ENCODE assay signal across 12 mouse cellular contexts in the genomic region with DNA sequence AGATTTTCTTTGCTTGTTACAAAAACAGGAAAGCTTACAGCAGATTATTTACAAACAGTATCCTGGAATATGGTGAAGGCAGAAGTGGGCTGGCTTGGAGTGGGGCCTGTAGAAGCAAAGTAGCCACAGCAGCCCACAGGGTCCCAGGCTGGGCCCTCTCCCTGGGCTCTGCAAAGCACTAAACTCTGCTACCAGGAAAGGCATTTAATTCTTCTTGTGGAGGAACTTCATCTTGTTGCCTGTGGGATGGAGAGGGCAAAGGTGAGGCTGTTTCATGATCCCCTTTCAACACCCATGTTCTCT. TPM values are rescaled to one million over a fixed set of nuclear protein-coding genes. Genes with fewer than 3 reads are reported as not detected.
A peak's percentile ranks its signal among the peaks of the same experiment; 100 is the strongest.
DNase-seq lines count a peak whose midpoint lies in the region; ATAC-seq and TF ChIP-seq lines count a peak whose summit lies in the region.
"Had no signal": no experiment of that assay in that cellular context is flagged by ENCODE, and none has a peak within 500 bp of the region (broad histone marks: within the 10 kb centered on the region; RNA-seq: fewer than 3 reads in every experiment).

No protein-coding gene starts in this region.

- intact Hi-C loops in heart, postnatal 10 days (cut with DNase I) = no loop called here

- H3K4me3 ChIP-seq in heart, postnatal 0 days (ENCODE audit: low read depth, low read length) = no peak overlapping the region
- H3K4me3 ChIP-seq in lung, embryonic 16.5 days (ENCODE audit: low read length) = no peak overlapping the region
- H3K4me3 ChIP-seq in embryonic facial prominence, embryonic 15.5 days (replicated peaks) = no peak overlapping the region
- no peak overlapping the region for H3K4me3 ChIP-seq in liver, postnatal 0 days (ENCODE audit: low read depth, low read length)
- H3K4me3 ChIP-seq: midbrain, embryonic 10.5 days had no signal

- H3K27ac ChIP-seq in heart, postnatal 0 days (ENCODE audit: low read depth) = peak overlapping the region; percentile 30; the same call in 1 of the 2 replicates
- H3K27ac ChIP-seq in lung, embryonic 16.5 days (ENCODE audit: low read length) = peak overlapping the region; percentile 20; the same call in 1 of the 2 replicates
- peak overlapping the region; percentile 77 for H3K27ac ChIP-seq in embryonic facial prominence, embryonic 15.5 days (replicated peaks)
- H3K27ac ChIP-seq in liver, postnatal 0 days (ENCODE audit: low read depth) = peak overlapping the region; percentile 58
- H3K27ac ChIP-seq: midbrain, embryonic 10.5 days had no signal

- H3K4me2 ChIP-seq in heart, postnatal 0 days (ENCODE audit: low read depth, low read length) = no peak overlapping the region
- no peak overlapping the region for H3K4me2 ChIP-seq in lung, embryonic 16.5 days (ENCODE audit: low read depth, low read length)
- H3K4me2 ChIP-seq in embryonic facial prominence, embryonic 15.5 days (replicated peaks) = no peak overlapping the region
- H3K4me2 ChIP-seq in liver, postnatal 0 days (ENCODE audit: low read depth, low read length) = no peak overlapping the region
- H3K4me2 ChIP-seq: lung, embryonic 14.5 days had no signal

- peaks cover 80% of the 10 kb centered on the region for H3K36me3 ChIP-seq in heart, postnatal 0 days (replicated peaks; ENCODE audit: control insufficient read depth, insufficient read depth, low read length)
- H3K36me3 ChIP-seq in lung, embryonic 16.5 days (ENCODE audit: control insufficient read depth, insufficient read depth, low read length) = peaks cover 42% of the 10 kb centered on the region
- peaks cover 66% of the 10 kb centered on the region for H3K36me3 ChIP-seq in embryonic facial prominence, embryonic 15.5 days
- peaks cover 65% of the 10 kb centered on the region for H3K36me3 ChIP-seq in liver, postnatal 0 days (replicated peaks; ENCODE audit: insufficient read depth, low read length)

- no peak for TF ChIP-seq EP300 in heart, postnatal 0 days (IDR thresholded peaks at IDR 0.05; ENCODE audit: low read depth)
- no peak for TF ChIP-seq EP300 in liver, postnatal 0 days (IDR thresholded peaks at IDR 0.05; ENCODE audit: low read depth)

- DNase-seq in heart, postnatal 0 days (ENCODE audit: low spot score) = no peak
- no peak for DNase-seq in heart, postnatal 10 days
- DNase-seq in lung, postnatal 4 days = no peak
- DNase-seq in liver, postnatal 0 days = no peak
- no peak for DNase-seq in adrenal gland, adult 18-20 months (ENCODE audit: low spot score in 2 of 2)
- DNase-seq: adrenal gland, postnatal 14 days; gastrocnemius, postnatal 25 days; kidney, adult 18-20 months had no signal

- H3K9me3 ChIP-seq in heart, postnatal 0 days (replicated peaks; ENCODE audit: control insufficient read depth, low read length) = no peaks in the 10 kb centered on the region
- no peaks in the 10 kb centered on the region for H3K9me3 ChIP-seq in lung, embryonic 16.5 days (ENCODE audit: control insufficient read depth, low read length)
- no peaks in the 10 kb centered on the region for H3K9me3 ChIP-seq in embryonic facial prominence, embryonic 15.5 days (replicated peaks)
- H3K9me3 ChIP-seq in liver, postnatal 0 days (ENCODE audit: low read length) = no peaks in the 10 kb centered on the region
- H3K9me3 ChIP-seq: midbrain, embryonic 10.5 days had no signal

- TF ChIP-seq CTCF in heart, postnatal 0 days (IDR thresholded peaks at IDR 0.05; ENCODE audit: low read depth) = no peak
- no peak for TF ChIP-seq CTCF in liver, postnatal 0 days (IDR thresholded peaks at IDR 0.05; ENCODE audit: low read depth)

- peaks cover 17% of the 10 kb centered on the region for H3K4me1 ChIP-seq in heart, postnatal 0 days (ENCODE audit: control insufficient read depth, insufficient read depth)
- peaks cover 14% of the 10 kb centered on the region for H3K4me1 ChIP-seq in lung, embryonic 16.5 days (replicated peaks; ENCODE audit: control insufficient read depth, insufficient read depth, low read length)
- peaks cover 44% of the 10 kb centered on the region for H3K4me1 ChIP-seq in embryonic facial prominence, embryonic 15.5 days
- H3K4me1 ChIP-seq in liver, postnatal 0 days (ENCODE audit: insufficient read depth) = peaks cover 12% of the 10 kb centered on the region

- no peaks in the 10 kb centered on the region for H3K27me3 ChIP-seq in heart, postnatal 0 days (ENCODE audit: control insufficient read depth, insufficient read depth, low read length)
- H3K27me3 ChIP-seq in lung, embryonic 16.5 days (ENCODE audit: control insufficient read depth, insufficient read depth, low read depth, low read length) = no peaks in the 10 kb centered on the region
- H3K27me3 ChIP-seq in embryonic facial prominence, embryonic 15.5 days = no peaks in the 10 kb centered on the region
- H3K27me3 ChIP-seq in liver, postnatal 0 days (ENCODE audit: insufficient read depth, low read length) = no peaks in the 10 kb centered on the region

- ATAC-seq in heart, postnatal 0 days (ENCODE audit: insufficient read depth, low read depth) = no peak
- no peak for ATAC-seq in lung, embryonic 16.5 days (ENCODE audit: low read depth)
- no peak for ATAC-seq in embryonic facial prominence, embryonic 15.5 days (ENCODE audit: insufficient number of reproducible peaks, low FRiP score, low TSS enrichment, low read depth)
- no peak for ATAC-seq in liver, postnatal 0 days

- no peak overlapping the region for H3K9ac ChIP-seq in heart, postnatal 0 days (replicated peaks; ENCODE audit: low read depth, low read length)
- no peak overlapping the region for H3K9ac ChIP-seq in lung, embryonic 16.5 days (ENCODE audit: low read length)
- no peak overlapping the region for H3K9ac ChIP-seq in embryonic facial prominence, embryonic 15.5 days
- no peak overlapping the region for H3K9ac ChIP-seq in liver, postnatal 0 days (replicated peaks)
- H3K9ac ChIP-seq: lung, embryonic 14.5 days had no signal

RNA-seq across cellular contexts. Expression of a gene that starts 5.4 kb away (rescaled TPM):
- total RNA-seq in heart, postnatal 0 days (2014; rRNA removed; ENCODE audit: low replicate concordance) = 267 and 380 TPM in 2 replicates
- polyA plus RNA-seq in heart, postnatal 0 days (2015; fragmentation: Nextera tagmentation; extraction: Ambion mirVana) = 66.4 and 68.8 TPM in 2 replicates
- total RNA-seq in heart, postnatal 10 days (2021) = 100 to 1,000 TPM; 117 to 118 TPM
- 126 and 134 TPM in 2 replicates for polyA plus RNA-seq in lung, embryonic 16.5 days (2015; fragmentation: Nextera tagmentation; extraction: Ambion mirVana)
- 140 and 145 TPM in 2 replicates for polyA plus RNA-seq in embryonic facial prominence, embryonic 15.5 days (2015; fragmentation: Nextera tagmentation; extraction: Ambion mirVana)
- polyA plus RNA-seq in liver, postnatal 0 days (2015; fragmentation: Nextera tagmentation; extraction: Ambion mirVana) = 83.1 and 84.4 TPM in 2 replicates
- total RNA-seq in adrenal gland, adult 18-20 months (2021) = 100 to 1,000 TPM; 204 to 208 TPM

RNA-seq across cellular contexts. Expression of a gene that starts 16.5 kb away (rescaled TPM):
- total RNA-seq in heart, postnatal 0 days (2014; rRNA removed; ENCODE audit: low replicate concordance) = 0.08 TPM in 1 of 2 replicates, not detected in the other
- not detected in 2 replicates for polyA plus RNA-seq in heart, postnatal 0 days (2015; fragmentation: Nextera tagmentation; extraction: Ambion mirVana)
- under 1 TPM; 0.10 to 0.12 TPM for total RNA-seq in heart, postnatal 10 days (2021)
- polyA plus RNA-seq in lung, embryonic 16.5 days (2015; fragmentation: Nextera tagmentation; extraction: Ambion mirVana) = 0.03 and 0.13 TPM in 2 replicates
- 3.9 and 5.6 TPM in 2 replicates for polyA plus RNA-seq in embryonic facial prominence, embryonic 15.5 days (2015; fragmentation: Nextera tagmentation; extraction: Ambion mirVana)
- polyA plus RNA-seq in liver, postnatal 0 days (2015; fragmentation: Nextera tagmentation; extraction: Ambion mirVana) = 0.02 TPM in 1 of 2 replicates, not detected in the other
- under 1 TPM; 0.19 to 0.30 TPM for total RNA-seq in adrenal gland, adult 18-20 months (2021)

Comparison
In these comparisons a context has a peak if more than half of its experiments do, and no peak if none do; other contexts are left out.
1. H3K27ac ChIP-seq: peak in every context shown above with its lines; median percentile 77 in embryonic facial prominence, embryonic 15.5 days; 58 in liver, postnatal 0 days; 30 in heart, postnatal 0 days; 20 in lung, embryonic 16.5 days.